Mouse (Mus musculus) thymus, adult 2 months (tissue): ENCODE measurements around the gene Gtf2a1l.

Source experiments
- CTCF ChIP-seq: fragments of 200-500 bp; IDR thresholded peaks from 2 replicates; pipeline ENCODE4 v1.5.1; 2012; ENCODE audit warnings: mild to moderate bottlenecking, control low read depth, low read length, moderate library complexity, borderline replicate concordance; ENCODE audit not compliant: control insufficient read depth, poor library complexity, insufficient read depth; ENCODE audit errors: extremely low read depth
- POLR2A ChIP-seq: fragments of 200-500 bp; IDR thresholded peaks from 2 replicates; pipeline ENCODE4 v1.6.1; 2012; ENCODE audit warnings: mild to moderate bottlenecking, low read length, control low read depth, moderate library complexity; ENCODE audit not compliant: control insufficient read depth, poor library complexity, insufficient read depth; ENCODE audit errors: extremely low read depth

DNA sequence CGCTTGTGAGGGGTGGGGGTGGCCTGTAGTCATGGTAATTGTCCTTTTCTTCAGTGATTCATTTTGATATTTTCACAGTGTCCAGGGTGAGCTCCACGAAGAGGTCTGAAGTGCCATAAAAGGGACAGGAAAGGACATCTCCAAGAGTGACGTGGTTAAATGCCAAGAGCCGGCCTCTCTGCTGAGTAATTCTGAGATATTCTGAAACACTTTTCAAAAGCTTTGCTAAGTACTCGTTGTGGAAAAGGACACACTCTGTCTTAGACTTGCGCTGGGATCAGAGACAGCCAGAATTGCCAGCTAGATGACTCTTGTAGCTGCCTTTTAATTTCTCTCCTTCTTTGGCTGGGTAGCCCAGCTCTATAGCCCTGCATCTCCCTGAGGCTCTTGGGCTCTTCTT lies 9.9 kb upstream of the Gtf2a1l start:
- TF ChIP-seq POLR2A (no peak), CTCF (no peak)
